Mouse (Mus musculus): ENCODE results near the gene Gm38394. TPM values are rescaled to one million over a fixed set of nuclear protein-coding genes. Genes with fewer than 3 reads are reported as not detected.
A peak's percentile ranks its signal among the peaks of the same experiment; 100 is the strongest.

The Gm38394 gene
- polyA plus RNA-seq, 1 experiment = 2.6 TPM

DNA sequence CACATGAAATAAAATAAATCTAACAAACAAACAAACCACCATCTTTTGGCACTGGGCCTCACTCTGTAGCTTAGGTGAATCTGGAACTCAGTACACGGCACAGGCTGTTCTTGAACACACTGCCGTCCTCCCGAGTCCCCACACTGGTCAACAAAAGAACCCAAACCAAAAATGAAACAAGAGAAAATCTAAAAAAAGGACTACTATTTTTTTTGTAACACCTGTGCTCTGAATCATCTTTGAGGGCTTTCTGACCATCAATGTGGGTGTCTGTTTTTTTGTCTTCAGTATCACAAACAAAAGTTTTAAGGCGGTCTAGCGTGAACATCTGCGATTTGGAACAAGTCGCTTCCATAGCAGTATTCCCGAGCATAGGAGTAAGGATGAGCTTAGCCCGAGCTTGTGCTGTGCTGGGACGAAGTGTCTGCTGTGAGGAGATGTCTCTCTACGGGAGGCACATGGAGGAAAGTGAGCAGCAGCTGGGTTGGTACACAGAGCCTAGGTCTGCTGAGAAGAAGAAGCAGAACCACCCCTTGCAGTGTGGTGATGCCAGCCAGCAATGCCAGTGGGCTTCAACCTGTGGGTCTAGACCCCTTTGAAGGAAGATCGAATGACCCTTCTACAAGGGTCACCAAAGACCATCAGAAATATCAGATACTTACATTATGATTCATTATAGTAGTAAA lies 37.0 kb upstream of the Gm38394 start:
- TF ChIP-seq E2F4 (IDR thresholded peaks at IDR 0.05; ENCODE audit: insufficient read depth) (no peak), MAX (IDR thresholded peaks at IDR 0.05; ENCODE audit: low read depth) (no peak), SRF (IDR thresholded peaks at IDR 0.05; ENCODE audit: control insufficient read depth, insufficient read length, low read depth) (no peak), MYOG (IDR thresholded peaks at IDR 0.05; ENCODE audit: control insufficient read depth in 1 of 3, insufficient read depth in 1 of 3, insufficient read length in 2 of 3, low read depth in 2 of 3) (no peak), POLR2AphosphoS2 (IDR thresholded peaks at IDR 0.05; ENCODE audit: insufficient read length, low read depth) (peak; percentile 52), REST (IDR thresholded peaks at IDR 0.05; ENCODE audit: insufficient read depth, insufficient read length) (no peak), CEBPB (IDR thresholded peaks at IDR 0.05; ENCODE audit: insufficient read depth, poor library complexity, severe bottlenecking) (no peak), USF1 (IDR thresholded peaks at IDR 0.05; ENCODE audit: low read depth) (no peak)
- Histone ChIP-seq H3K4me2 (ENCODE audit: low read depth) (no peak overlapping the region), H3ac (ENCODE audit: control insufficient read depth, insufficient read length) (no peak overlapping the region), H3K27me3 (ENCODE audit: control insufficient read depth, insufficient read depth, insufficient read length) (no peaks in the 10 kb centered on the region), H3K4me3 (no peak overlapping the region), H3K36me3 (ENCODE audit: control insufficient read depth, insufficient read depth) (peaks cover under 1% of the 10 kb centered on the region), H3K79me2 (ENCODE audit: control insufficient read depth, insufficient read depth) (no peaks in the 10 kb centered on the region)

- Histone ChIP-seq H3K36me3 (ENCODE audit: control insufficient read depth, insufficient read depth) (no peaks in the 10 kb centered on the region), H3K27me3 (ENCODE audit: control insufficient read depth, insufficient read depth, insufficient read length) (no peaks in the 10 kb centered on the region), H3ac (ENCODE audit: control insufficient read depth, insufficient read length) (no peak overlapping the region), H3K4me2 (ENCODE audit: low read depth) (peak overlapping the region; percentile 57), H3K79me2 (ENCODE audit: control insufficient read depth, insufficient read depth) (no peaks in the 10 kb centered on the region), H3K4me3 (no peak overlapping the region)
- no peak for TF ChIP-seq TCF3 (IDR thresholded peaks at IDR 0.05; ENCODE audit: insufficient read length, low read depth)
- no peak for TF ChIP-seq SRF (IDR thresholded peaks at IDR 0.05; ENCODE audit: control insufficient read depth, insufficient read length, low read depth)
- TF ChIP-seq MYOG (IDR thresholded peaks at IDR 0.05; ENCODE audit: control insufficient read depth in 1 of 3, insufficient read depth in 1 of 3, insufficient read length in 2 of 3, low read depth in 2 of 3) = peak in 2 of 3 experiments; percentile 40 to 79
- TF ChIP-seq MYOD1 (IDR thresholded peaks at IDR 0.05; ENCODE audit: control insufficient read depth in 1 of 3, insufficient read length in 2 of 3, low read depth in 2 of 3) = peak in 2 of 3 experiments; percentile 64 to 72
- no peak for TF ChIP-seq POLR2A (IDR thresholded peaks at IDR 0.05; ENCODE audit: insufficient read length, low read depth)
- TF ChIP-seq TCF12 (IDR thresholded peaks at IDR 0.05; ENCODE audit: insufficient read depth, poor library complexity, severe bottlenecking) = peak; percentile 42
- TF ChIP-seq POLR2AphosphoS2 (IDR thresholded peaks at IDR 0.05; ENCODE audit: insufficient read length, low read depth) = peak; percentile 14
- no peak for TF ChIP-seq E2F4 (IDR thresholded peaks at IDR 0.05; ENCODE audit: insufficient read depth)
Observed at GRCm38 (mm10) chr1:133695901-133696300, 34.8 kb upstream of the Gm38394 start.

GRCm38 (mm10) chr1:133694876-133695275 lies 33.8 kb upstream of the Gm38394 start:
- Histone ChIP-seq H3K4me2 (ENCODE audit: low read depth) (no peak overlapping the region), H3K4me3 (no peak overlapping the region), H3K36me3 (ENCODE audit: control insufficient read depth, insufficient read depth) (no peaks in the 10 kb centered on the region), H3ac (ENCODE audit: control insufficient read depth, insufficient read length) (no peak overlapping the region), H3K79me2 (ENCODE audit: control insufficient read depth, insufficient read depth) (no peaks in the 10 kb centered on the region), H3K27me3 (ENCODE audit: control insufficient read depth, insufficient read depth, insufficient read length) (no peaks in the 10 kb centered on the region)
- TF ChIP-seq POLR2A (IDR thresholded peaks at IDR 0.05; ENCODE audit: insufficient read length, low read depth) (no peak), REST (IDR thresholded peaks at IDR 0.05; ENCODE audit: insufficient read depth, insufficient read length) (no peak), MYOG (IDR thresholded peaks at IDR 0.05; ENCODE audit: control insufficient read depth in 1 of 3, insufficient read depth in 1 of 3, insufficient read length in 2 of 3, low read depth in 2 of 3) (no peak)

DNA sequence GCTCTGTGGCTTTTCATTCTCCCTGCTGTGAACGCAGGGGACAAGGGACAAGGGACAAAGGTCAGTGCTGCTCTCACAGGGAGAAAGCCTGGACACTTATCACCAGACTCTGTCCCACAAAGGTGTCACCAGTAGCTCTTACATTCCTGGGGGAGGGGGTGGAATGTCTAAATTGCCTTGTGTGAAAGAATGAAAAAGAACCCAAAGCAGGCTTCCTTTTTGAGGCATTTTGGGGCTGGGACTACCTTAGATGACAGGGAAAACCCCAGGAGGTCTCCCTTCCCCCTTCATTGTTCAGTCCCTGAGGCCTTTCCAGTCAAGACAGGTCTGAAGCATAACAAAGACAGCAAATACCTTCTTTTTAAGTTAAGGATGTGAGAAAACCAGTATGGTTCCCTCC lies 33.2 kb upstream of the Gm38394 start:
- Histone ChIP-seq H3K79me2 (ENCODE audit: control insufficient read depth, insufficient read depth) (no peaks in the 10 kb centered on the region), H3K36me3 (ENCODE audit: control insufficient read depth, insufficient read depth) (no peaks in the 10 kb centered on the region), H3K4me2 (ENCODE audit: low read depth) (no peak overlapping the region), H3K4me3 (no peak overlapping the region), H3K27me3 (ENCODE audit: control insufficient read depth, insufficient read depth, insufficient read length) (no peaks in the 10 kb centered on the region), H3ac (ENCODE audit: control insufficient read depth, insufficient read length) (no peak overlapping the region)
- TF ChIP-seq POLR2A (IDR thresholded peaks at IDR 0.05; ENCODE audit: insufficient read length, low read depth) = no peak
- no peak for TF ChIP-seq USF1 (IDR thresholded peaks at IDR 0.05; ENCODE audit: low read depth)
- TF ChIP-seq MYOG (IDR thresholded peaks at IDR 0.05; ENCODE audit: control insufficient read depth in 1 of 3, insufficient read depth in 1 of 3, insufficient read length in 2 of 3, low read depth in 2 of 3) = no peak
- TF ChIP-seq CEBPB (IDR thresholded peaks at IDR 0.05; ENCODE audit: insufficient read depth, poor library complexity, severe bottlenecking) = no peak
- TF ChIP-seq E2F4 (IDR thresholded peaks at IDR 0.05; ENCODE audit: insufficient read depth) = no peak
- no peak for TF ChIP-seq MAX (IDR thresholded peaks at IDR 0.05; ENCODE audit: low read depth)
- no peak for TF ChIP-seq SRF (IDR thresholded peaks at IDR 0.05; ENCODE audit: control insufficient read depth, insufficient read length, low read depth)
- no peak for TF ChIP-seq TCF12 (IDR thresholded peaks at IDR 0.05; ENCODE audit: insufficient read depth, poor library complexity, severe bottlenecking)
- TF ChIP-seq MYOD1 (IDR thresholded peaks at IDR 0.05; ENCODE audit: control insufficient read depth in 1 of 3, insufficient read length in 2 of 3, low read depth in 2 of 3) = no peak
- TF ChIP-seq REST (IDR thresholded peaks at IDR 0.05; ENCODE audit: insufficient read depth, insufficient read length) = no peak
- no peak for TF ChIP-seq POLR2AphosphoS2 (IDR thresholded peaks at IDR 0.05; ENCODE audit: insufficient read length, low read depth)
- no peak for TF ChIP-seq TCF3 (IDR thresholded peaks at IDR 0.05; ENCODE audit: insufficient read length, low read depth)

DNA sequence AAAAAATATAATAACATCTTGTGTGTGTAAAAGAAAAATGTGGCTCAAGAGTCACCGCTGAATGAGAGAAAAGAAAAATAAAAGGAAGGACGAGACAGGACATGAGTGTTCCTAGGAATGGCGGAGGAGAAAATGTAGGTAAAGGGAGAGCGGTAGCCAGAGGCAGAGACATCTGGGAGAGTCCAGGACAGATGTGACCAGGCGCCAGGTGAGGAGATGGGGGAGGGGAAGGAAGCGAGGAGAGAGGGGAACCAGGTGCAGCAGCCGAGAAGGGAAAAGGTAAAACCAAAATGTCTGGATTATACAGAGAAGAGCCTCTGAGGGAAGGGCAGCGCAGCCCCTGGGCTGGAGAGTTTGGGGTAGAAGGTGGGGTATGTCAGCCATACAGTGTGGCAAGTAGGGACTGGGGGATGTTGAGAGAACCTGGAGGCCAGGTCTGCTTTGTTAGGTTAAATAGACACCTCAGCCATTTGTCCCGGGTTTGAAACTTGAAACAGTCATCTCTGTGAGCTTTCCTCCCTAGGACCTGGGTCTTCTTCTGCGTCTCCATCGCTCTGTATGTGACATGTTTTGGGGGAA lies 32.5 kb upstream of the Gm38394 start:
- Histone ChIP-seq H3ac (ENCODE audit: control insufficient read depth, insufficient read length) (no peak overlapping the region), H3K79me2 (ENCODE audit: control insufficient read depth, insufficient read depth) (no peaks in the 10 kb centered on the region), H3K36me3 (ENCODE audit: control insufficient read depth, insufficient read depth) (no peaks in the 10 kb centered on the region), H3K4me3 (no peak overlapping the region), H3K4me2 (ENCODE audit: low read depth) (no peak overlapping the region), H3K27me3 (ENCODE audit: control insufficient read depth, insufficient read depth, insufficient read length) (no peaks in the 10 kb centered on the region)
- TF ChIP-seq TCF12 (IDR thresholded peaks at IDR 0.05; ENCODE audit: insufficient read depth, poor library complexity, severe bottlenecking) (no peak), POLR2AphosphoS2 (IDR thresholded peaks at IDR 0.05; ENCODE audit: insufficient read length, low read depth) (no peak), MYOG (IDR thresholded peaks at IDR 0.05; ENCODE audit: control insufficient read depth in 1 of 3, insufficient read depth in 1 of 3, insufficient read length in 2 of 3, low read depth in 2 of 3) (no peak), TCF3 (IDR thresholded peaks at IDR 0.05; ENCODE audit: insufficient read length, low read depth) (no peak), SRF (IDR thresholded peaks at IDR 0.05; ENCODE audit: control insufficient read depth, insufficient read length, low read depth) (no peak)

Data from myocyte (in vitro differentiated cells).